Mouse (Mus musculus) monocyte, adult 2 months (primary cell): Measurements from ENCODE around the gene Brd2.
A peak's percentile ranks its signal among the peaks of the same experiment; 100 is the strongest.

Experiments used
- DNase-seq, 2 experiments: peaks; one replicate each; pipeline ENCODE4 v3.0.0; 2022; ENCODE audit warnings: low spot score in 2 of 2, low read depth in 1 of 2

Gene Brd2

DNA sequence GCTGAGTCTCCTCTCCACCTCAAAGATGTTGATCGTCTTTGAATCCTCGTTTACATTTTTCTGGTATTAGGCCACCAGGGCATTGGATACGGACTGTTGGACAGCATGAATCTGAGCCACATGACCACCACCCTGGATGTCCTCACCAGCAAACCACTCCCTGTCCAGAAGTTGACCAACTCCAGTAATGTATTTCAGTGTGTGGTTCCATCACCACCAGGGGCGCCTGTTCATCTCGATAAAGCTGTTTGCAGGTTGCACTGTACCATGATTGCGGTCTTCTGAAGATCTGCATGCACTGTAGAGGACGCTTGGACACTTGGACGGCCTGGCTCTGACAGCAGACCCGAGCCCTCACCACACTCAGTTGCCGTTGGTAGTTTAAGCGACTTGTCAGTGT, 10.9 kb upstream of the Brd2 start:
- DNase-seq: no peak

DNA sequence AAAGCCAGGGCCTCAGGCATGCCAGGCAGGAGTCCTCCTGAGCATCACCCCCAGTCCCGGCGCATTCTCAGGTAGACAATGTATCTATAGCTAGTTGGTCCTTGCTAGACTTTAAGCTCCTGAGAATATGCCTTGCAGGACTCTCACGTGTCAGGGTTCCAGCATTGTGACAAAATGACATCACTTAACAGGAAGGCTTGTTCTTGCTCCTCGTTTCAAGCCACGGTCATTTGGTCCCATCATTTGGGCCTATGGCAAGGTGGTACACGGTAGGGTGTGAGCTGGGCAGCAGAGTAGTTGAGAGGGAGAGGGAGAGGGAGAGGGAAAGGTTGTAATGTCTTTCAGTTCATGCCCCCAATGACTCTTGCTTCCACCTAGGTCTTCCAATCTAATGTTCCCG, 9.5 kb upstream of the Brd2 start:
- no peak for DNase-seq

DNA sequence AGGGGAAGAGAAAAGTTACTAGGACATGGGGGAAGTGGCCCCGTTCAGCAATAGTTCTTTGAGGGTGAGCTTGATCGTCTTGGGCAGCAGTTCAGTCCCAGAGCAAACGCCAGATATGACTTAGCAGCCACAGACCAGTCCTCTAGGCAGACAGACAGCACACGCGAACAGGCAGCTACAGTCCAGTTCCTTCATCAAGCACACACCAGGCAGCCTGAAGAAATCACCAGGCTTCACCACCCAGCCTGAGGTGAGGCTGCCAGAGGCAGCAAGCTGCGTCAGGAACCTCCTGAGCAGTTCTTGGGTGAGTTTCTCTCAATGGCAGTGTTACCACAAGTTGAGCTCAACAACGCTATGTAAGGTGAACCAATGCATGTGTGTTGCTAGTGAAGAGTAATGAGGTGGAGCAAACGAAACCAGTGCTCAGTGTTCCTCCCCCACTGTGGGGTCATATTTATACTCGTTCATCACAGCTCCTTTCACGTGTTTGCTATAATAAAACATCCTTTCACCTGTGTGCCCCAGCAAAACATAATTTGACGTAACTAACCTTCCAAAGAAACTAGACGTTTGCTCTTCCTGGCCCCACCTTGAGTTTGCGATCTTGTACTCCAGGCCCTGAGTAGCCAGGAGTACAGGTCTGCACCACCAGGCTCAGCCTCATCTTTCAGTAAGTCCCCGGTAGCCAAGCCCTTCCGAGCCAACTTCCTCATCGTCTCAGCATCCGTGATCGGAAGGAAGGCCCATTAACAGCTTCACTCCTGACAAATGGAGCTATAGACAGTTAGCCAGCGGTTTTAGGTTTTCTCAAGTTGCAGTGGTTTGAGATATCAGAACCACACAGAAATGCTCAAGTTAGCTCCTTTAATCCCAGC, 7.9 kb upstream of the Brd2 start:
- no peak for DNase-seq

DNA sequence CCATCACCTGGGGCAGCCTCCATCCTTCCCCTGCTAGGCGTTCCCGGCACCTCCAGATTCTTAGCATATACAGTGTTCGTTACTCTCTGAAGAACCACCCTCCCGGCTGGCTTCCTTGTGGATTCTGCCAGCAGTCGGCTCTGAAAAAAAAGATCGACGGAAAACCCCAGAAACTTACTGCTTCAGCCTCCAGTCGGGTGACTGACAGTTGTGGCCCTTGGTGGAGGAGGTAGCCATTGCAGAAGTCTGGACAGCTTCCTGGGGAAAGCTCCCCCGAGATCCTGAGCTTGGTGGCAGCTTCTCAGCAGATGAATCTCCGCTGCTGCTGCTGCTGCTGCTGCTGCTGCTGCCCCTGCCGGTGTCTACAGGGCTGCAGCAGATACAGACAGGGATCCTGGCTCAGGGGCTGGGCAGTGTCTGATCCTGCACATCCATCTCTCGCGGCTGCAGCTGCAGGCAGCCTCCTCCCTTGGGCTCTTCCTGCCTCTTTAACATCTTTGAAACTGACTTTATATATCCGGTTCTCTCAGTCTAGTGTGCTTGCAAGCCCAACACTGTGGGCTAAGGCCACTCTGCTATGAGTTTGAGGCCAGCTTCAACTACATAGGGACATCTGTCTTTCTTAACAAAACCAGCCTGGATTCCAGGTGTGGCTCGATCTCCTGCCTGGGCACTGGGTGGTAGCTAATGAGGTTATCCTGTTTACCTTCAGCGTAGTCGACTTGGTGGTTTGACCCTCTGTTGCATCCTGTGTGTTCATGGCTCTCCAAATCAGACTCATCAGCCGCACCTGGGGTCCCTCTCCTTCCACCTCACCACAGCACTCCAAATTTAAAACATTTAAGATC, 6.7 kb upstream of the Brd2 start:
- DNase-seq: no peak

DNA sequence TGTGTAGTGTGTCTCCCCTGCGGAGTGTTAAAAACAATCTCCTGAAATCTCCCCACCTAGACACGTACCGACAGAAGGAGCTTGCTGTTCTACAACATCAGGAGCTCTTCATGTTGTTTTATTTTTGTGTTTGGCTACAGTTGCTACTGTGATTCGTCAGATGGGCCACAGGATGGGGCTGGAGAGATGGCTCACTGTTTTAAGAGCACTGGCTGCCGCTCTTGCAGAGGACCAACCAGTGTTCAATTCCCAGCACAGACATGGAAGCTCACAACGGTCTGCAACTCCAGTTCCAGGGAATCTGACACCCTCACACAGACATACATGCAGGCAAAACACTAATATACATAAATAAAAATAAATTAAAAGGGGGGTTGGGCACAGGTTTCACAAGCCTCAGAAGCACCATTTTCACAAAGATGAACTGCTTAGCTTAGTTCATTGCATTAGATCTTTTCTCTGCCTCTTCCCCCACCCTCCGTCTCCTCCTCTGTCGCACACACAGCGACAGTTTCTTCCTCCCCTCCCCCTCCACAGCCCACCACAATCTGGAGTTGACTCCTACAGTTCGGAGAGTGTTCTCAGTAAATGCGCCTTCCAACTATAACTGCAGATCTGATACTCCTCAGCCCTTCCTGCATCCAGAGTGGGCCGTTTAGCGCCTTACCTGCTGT, 6.0 kb upstream of the Brd2 start:
- no peak for DNase-seq

DNA sequence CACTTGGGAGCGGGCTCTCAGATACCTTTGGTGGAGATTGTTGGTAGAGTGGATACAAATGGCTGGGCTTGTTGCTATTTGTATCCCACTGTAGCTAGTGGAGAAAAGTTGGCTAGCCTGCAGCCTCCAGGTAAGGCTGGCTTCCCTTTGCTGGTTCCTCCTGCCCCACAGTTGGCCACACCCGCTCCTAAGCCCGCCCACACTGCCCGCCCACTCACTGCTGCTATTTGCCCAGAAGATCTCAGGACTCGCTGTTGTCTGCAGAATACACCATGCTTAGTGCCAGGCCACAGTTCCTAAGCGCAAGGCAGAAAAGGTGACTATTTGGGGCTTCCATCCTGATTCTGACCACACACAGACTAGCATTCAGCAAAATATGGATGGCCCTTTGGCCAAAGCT, 5.0 kb upstream of the Brd2 start:
- peak in 1 of 2 experiments; percentile 40 for DNase-seq

DNA sequence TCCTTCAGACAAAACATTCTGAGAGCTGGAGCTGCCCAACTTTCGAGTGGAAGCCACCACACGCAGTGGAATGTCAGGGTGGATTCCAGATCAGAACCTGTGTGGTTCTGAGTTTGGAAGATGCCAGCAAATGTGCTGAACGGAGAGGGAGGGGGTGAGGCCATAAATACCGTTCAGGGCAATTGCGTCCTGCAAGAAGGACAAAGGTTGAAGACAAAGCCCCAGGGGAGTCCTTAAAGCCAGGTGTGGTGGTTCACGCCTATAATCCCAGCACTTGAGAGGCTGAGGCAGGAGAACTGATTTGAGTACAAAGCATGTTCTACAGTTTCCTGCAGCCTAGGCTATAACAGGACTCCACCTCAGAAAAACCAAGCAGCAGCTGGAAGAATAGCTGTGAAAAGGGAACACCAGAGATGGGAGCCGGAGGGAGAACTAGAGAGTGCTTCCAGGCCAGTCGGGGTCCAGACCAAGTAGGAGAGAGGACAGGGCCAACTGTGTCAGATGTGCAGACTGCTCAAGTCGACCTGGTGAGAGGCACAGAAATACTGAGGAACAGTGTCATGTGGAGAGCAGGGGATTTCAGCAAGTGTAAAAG, 4.5 kb upstream of the Brd2 start:
- no peak for DNase-seq

DNA sequence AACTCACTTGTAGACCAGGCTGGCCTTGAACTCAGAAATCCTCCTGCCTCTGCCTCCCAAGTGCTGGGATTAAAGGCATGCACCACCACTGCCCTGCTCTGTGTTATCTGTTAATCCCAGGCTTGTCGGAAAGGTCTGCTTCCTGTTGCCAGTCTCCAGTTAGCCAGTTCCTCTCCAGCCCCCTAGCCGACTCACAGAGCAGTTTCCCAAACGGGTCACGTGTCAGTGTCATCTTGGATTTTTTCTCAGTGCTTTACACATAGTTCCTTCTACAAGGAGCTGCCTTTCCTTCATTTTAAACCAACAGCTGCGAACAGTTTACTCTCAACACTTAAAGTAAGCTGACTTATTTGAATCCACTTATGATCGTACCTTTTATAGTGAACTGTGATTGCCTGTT, 2.2 kb upstream of the Brd2 start:
- peak in 1 of 2 experiments; percentile 38 for DNase-seq

DNA sequence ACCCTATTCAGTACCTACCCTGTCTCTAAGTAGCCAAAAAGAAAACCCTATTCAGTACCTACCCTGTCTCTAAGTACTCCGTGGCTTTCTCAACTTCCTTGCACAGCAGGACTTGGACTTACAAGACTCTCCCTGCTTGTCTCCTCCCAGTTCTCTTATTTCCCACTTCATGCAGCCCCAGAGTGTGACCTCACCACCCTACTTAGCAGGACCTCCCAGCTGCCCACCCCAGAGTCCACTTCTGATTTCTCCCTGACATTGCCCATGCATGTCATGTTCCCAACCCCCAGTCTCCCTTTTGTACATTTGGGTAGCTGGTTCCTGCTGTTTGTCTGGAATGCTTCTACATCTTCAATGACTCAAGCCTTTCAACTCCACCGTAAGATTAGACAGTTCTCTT, 1.1 kb upstream of the Brd2 start:
- no peak for DNase-seq

DNA sequence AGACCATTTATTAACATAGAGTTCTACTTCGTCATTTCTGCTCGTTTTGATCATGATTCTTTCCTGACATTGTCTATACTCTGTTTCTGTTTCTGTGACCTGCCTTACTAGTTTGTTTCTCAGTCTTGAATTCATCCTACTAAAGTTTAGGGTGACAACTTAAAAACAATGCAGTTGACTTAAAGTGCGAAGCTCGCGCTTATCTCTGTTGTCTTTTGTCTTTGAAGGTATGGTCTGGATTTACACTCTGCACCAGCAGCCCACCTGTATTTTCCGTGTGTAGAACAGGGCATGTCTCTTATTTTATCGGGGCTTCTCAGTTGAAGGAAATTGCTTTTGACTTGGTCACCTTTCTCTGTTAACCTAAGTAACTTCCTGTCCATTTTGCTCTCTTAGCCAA, 677 bp upstream of the Brd2 start:
- DNase-seq: no peak

DNA sequence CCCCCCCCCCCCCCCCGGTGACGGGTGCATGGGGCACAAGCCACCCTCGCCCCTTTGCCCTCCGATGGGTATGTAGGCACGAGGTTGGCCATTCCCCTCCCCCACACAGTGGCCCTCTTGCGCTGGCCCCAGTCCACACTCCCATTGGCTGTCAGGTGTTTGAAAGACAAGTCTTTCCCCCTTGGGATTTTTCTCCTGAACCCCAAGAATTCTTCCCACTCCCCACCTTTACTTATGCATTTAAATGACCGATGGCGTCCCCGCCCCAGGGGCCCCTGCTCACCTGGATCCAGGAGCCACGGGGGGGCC, 601 bp downstream of the Brd2 start:
- DNase-seq: peak in 1 of 2 experiments; percentile 36

DNA sequence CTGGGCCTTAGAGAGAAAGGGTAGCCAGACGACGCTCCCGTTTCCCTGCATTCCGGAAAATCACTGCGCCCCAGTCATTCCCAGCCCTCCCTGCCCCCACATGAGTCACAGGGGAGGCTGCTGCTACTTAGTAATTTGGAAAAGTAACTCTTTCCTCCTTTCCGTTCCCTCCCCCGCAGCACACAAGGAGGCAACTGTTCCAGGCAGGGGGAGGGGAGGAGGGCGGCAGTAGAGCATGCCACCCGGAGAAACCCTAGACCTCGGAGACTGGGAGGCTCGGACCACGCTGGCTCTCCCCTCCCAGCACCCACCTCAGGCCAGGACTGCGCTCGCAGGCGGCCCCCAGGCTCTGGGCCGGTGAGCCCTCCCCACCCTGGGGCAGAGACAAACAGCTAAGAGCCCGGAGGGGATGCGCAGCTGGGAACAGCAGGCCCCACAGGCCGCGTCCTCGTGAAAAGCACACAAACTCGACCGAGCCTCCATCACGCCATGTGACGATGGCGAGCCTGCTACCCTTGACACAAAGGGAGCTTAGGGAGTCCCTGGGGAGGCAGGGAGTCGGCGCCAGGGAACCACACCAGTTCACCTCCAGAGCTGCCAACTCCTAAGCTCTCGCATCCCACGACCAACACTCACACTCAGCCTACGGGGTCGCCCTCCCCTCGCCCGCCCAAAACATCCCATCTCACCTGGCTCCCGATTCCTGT, 1.1 kb downstream of the Brd2 start:
- peak in 1 of 2 experiments; percentile 60 for DNase-seq

DNA sequence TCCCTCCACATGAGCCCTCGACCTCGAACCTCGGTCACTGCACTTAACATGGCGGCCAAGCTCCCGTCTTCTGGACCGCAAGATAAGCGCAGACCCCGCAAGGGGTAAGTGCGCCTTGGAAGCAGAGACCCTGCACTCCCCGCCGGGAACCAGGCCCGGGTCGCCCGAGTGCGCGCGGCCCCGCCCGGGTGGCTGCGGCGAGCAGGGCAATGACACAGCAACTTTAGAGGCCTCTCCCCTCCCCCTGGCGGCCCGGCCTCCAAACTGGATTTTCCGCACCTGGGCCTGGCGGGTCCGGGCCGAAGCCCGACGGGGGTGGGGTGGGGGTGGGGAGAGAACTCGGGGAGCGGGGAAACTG, 1.6 kb downstream of the Brd2 start:
- peak; percentile 59 to 73 for DNase-seq

DNA sequence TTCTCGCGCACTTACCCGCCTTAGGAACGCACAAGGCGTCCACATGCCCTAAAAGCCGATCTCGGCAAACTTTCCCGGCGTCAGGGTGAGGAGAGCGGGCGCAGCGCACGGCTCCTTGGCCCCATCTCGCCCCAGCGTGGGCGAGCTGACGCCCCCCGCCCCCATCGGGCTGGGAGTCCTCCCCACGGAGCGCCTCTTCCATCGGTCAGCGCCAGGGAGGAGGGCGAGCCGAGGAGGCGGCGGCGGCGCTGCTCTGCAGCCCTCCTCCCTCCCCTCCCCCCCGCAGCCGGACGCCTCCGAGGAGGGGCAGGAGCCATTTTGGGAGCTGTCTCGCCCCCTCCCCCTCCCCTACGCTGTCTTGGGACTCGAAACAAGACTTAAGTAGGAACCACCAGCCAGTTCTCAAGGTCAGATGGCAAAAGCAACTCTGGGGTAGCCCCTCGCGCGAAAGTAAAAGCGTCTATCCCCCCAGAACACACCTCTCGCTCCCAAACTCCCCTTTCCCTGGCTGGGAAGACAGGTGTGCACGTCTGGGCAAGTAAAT, 2.2 kb downstream of the Brd2 start:
- peak in 1 of 2 experiments; percentile 65 for DNase-seq

DNA sequence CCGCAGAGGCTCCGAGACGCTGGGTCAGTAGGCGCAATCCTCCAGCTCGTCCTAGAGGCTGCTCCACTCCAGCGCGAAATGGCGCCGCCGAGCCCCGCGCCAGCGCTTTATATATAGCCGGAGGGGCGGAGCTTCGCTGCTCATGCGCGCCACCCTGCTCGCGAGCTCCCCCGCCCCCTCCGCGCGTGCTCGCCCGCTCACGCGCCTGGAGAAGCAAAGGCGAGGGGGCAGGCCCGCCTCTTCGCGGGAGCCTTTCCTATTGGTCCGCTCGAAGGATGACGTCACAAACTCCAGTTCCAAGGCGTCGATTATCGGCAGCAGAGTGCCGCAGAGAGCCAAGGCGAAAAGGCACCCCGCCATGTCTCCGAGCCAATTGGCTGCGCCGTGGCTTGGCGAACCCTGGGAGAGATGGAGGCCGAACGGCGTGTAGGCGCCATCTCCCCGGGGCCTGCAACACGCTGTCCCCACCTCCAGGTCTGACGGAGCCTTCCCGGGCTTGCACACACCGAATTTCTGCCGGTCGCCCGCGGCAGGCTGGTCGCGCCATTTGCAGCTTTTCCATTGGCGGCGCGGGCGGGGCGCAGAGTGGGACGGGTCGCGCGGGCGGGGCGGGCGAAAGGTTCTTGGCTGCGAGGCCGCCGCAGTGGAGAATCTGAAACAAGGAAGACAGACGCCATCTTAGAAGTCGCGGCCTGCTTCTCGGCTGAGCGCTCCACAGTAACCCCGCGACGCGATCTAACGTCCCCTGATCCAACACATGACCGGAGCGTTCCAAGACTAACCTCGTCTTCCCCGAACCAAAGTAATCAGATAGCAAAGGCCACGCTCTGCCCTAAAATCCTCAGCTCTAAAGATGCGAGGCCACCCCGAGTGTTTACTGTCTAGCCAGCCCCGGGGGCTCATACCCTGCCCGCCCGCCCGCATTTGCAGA, 2.9 kb downstream of the Brd2 start, which contains the start of gene H2-DMa:
Gene H2-DMa (plus strand): TSS at position 293 of the 931 bp plus-strand sequence.
- DNase-seq: peak; percentile 98

DNA sequence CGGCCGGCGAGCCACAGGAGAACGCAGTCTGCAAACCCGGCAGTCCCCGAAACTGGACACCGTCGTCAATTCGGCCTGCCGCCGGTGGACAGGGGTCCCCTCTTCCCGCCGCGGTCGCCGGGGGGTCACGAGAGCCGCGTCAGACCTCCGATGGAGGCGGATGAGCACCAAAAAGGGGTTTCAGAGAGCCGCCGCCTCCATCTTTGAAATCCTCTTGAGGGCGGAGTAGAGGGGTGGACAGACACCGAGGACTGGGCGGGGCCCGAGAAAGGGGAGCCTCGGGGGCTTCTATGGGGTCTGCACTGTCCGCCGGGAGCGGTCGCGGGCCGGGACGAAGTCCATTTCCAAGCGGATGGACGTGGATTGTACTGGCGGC, 3.6 kb downstream of the Brd2 start:
- DNase-seq: peak in 1 of 2 experiments; percentile 51

DNA sequence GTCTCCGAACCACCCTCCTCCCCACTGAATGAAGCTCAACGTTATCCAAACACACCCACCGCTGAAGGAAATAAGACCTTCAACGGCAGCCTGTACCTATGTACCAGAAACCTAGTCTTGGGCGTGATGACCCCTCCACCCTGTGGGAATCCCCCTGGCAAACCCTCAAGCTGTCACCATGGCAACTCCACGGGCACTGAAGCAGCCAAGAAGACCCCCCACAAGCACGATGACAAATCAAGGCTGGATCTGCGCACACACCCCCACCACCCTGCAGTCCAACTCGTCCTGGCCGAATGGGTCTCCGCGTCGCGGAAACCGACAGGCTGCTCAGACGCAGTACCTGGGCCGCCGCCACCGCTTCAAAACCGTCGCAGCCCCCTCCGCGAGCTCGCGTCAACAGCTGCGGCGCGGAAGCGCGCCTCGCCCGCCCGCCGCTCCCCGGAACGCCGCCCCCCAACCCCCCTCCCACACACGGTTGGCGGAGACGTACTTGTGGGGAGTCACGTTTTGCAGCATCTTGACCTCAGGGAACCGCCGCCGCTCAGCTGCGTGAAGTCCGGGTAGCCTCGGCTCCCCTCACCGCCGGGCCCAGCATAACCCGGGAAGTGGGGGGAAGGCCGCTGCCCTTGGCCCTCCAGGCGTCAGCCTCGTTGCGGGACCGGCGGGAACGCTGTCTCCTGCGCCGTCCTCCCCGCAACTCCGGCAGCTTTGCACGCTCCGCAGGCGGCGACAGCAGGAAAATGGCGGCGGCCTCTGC, 4.1 kb downstream of the Brd2 start:
- no peak for DNase-seq

DNA sequence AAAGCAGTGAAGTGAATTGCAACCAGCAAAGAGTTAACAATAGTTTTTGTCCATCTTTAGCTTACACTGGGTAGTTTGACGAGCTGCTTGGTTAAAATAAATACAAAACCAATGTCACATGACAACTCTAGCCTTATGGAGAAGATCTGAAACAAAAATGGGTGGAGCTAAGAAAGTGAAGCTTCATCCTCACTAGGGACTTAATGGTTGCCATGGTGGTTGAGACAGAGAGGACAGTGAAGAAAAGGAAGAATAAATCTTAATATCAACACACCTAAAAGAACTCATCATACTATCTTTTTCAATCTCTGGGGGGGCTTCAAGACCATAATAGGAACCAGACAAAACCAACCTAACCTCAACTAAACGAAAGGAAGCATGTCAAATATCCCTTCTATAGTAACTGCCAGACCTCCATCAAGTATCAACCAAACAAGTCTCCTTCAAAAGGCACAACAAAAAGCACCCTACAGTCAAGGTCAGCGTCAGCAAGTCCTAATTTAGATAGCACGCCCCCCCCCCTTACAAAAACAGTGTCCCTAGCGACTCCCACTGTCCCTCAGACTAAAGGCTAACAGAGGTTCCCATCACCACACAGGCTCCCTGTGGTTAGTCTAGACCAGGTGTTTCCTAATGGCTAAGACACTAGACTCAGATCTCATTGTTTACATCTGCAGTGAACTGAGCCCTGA, 4.9 kb downstream of the Brd2 start:
- no peak for DNase-seq
